Mouse (Mus musculus): ENCODE results near the gene Bbs9. TPM values are rescaled to one million over a fixed set of nuclear protein-coding genes. Genes with fewer than 3 reads are reported as not detected.

Gene Bbs9
- total and polyA plus RNA-seq, 3 experiments: 6.9 to 9.1 (median 7.8) TPM

- peak; percentile 94 for TF ChIP-seq MYC (IDR thresholded peaks at IDR 0.05; ENCODE audit: low read depth, low read length)
- no peak for TF ChIP-seq USF2 (conservative IDR thresholded peaks at IDR 0.05; ENCODE audit: low read depth, low read length)
- peak; percentile 65 for TF ChIP-seq JUN (IDR thresholded peaks at IDR 0.05; ENCODE audit: insufficient read depth, low read depth, low read length)
- TF ChIP-seq NRF1 (IDR thresholded peaks at IDR 0.05; ENCODE audit: low read depth, low read length): no peak
- TF ChIP-seq SIN3A (IDR thresholded peaks at IDR 0.05; ENCODE audit: low read length): no peak
- TF ChIP-seq RCOR1 (conservative IDR thresholded peaks at IDR 0.05; ENCODE audit: low read depth, low read length): no peak
- peak; percentile 62; the same call in 1 of the 2 replicates for TF ChIP-seq ETS1 (conservative IDR thresholded peaks at IDR 0.05; ENCODE audit: low read depth, low read length)
- peak; percentile 3; the same call in 1 of the 2 replicates for TF ChIP-seq SMC3 (IDR thresholded peaks at IDR 0.05; ENCODE audit: low read depth, low read length)
- peak; percentile 86 for TF ChIP-seq TCF12 (IDR thresholded peaks at IDR 0.05; ENCODE audit: low read depth, low read length)
- TF ChIP-seq ZKSCAN1 (IDR thresholded peaks at IDR 0.05; ENCODE audit: borderline replicate concordance, low read depth, low read length): no peak
- TF ChIP-seq MAFK (IDR thresholded peaks at IDR 0.05; ENCODE audit: insufficient replicate concordance, low read length): no peak
- peak; percentile 95 for TF ChIP-seq MAX (IDR thresholded peaks at IDR 0.05; ENCODE audit: low read length)
- TF ChIP-seq NELFE (IDR thresholded peaks at IDR 0.05; ENCODE audit: low read depth, low read length): no peak
- no peak for TF ChIP-seq CHD1 (IDR thresholded peaks at IDR 0.05; ENCODE audit: low read depth, low read length)
- TF ChIP-seq HCFC1 (IDR thresholded peaks at IDR 0.05; ENCODE audit: low read depth, low read length): no peak
- TF ChIP-seq CTCF (conservative IDR thresholded peaks at IDR 0.05 in 1 of 2, IDR thresholded peaks at IDR 0.05 in 1 of 2; ENCODE audit: low read depth in 2 of 2, low read length in 2 of 2): no peak
- TF ChIP-seq PAX5 (IDR thresholded peaks at IDR 0.05; ENCODE audit: low read length): no peak
- TF ChIP-seq USF1 (IDR thresholded peaks at IDR 0.05; ENCODE audit: low read depth, low read length): no peak
- no peak for TF ChIP-seq KAT2A (IDR thresholded peaks at IDR 0.05; ENCODE audit: insufficient replicate concordance, low read length)
Measured at GRCm38 (mm10) chr9:22649606-22650005, 174.1 kb downstream of the Bbs9 start (continued).

DNA sequence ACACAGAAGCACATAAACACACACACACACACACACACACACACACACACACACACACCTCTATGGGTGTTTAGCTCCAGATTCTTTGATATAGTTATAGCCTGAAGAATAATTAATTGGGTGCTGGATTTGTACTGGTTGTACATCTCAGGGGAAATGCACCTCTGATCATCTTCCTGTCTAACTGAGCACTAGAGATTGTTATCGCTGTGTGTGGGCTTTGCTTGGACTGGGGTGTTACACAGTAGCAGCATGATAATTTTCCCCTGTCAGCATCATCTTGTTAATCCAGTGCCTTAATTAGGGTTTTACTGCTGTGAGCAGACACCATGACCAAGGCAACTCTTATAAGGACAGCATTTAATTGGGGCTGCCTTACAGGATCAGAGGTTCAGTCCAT, 175.3 kb downstream of the Bbs9 start:
- no peak overlapping the region for H3K4me2 ChIP-seq (ENCODE audit: insufficient read depth, low read depth, poor library complexity, severe bottlenecking)
- DNase-seq (ENCODE audit: extremely low read depth): no peak
- TF ChIP-seq TBP (conservative IDR thresholded peaks at IDR 0.05; ENCODE audit: low read depth, low read length): no peak
- no peak for TF ChIP-seq RAD21 (IDR thresholded peaks at IDR 0.05; ENCODE audit: low read depth, low read length)
- TF ChIP-seq USF1 (IDR thresholded peaks at IDR 0.05; ENCODE audit: low read depth, low read length): no peak
- no peak for TF ChIP-seq MYC (IDR thresholded peaks at IDR 0.05; ENCODE audit: low read depth, low read length)
- TF ChIP-seq ZKSCAN1 (IDR thresholded peaks at IDR 0.05; ENCODE audit: borderline replicate concordance, low read depth, low read length): no peak
- TF ChIP-seq POLR2AphosphoS2 (IDR thresholded peaks at IDR 0.05; ENCODE audit: low read depth, low read length): no peak
- no peak for TF ChIP-seq BHLHE40 (IDR thresholded peaks at IDR 0.05; ENCODE audit: low read depth, low read length)
- no peak for TF ChIP-seq HCFC1 (IDR thresholded peaks at IDR 0.05; ENCODE audit: low read depth, low read length)
- TF ChIP-seq MAFK (IDR thresholded peaks at IDR 0.05; ENCODE audit: insufficient replicate concordance, low read length): no peak
- no peak for TF ChIP-seq IRF4 (IDR thresholded peaks at IDR 0.05; ENCODE audit: low read depth, low read length)
- no peak for TF ChIP-seq MEF2A (IDR thresholded peaks at IDR 0.05; ENCODE audit: borderline replicate concordance, low read depth, low read length)
- TF ChIP-seq SMC3 (IDR thresholded peaks at IDR 0.05; ENCODE audit: low read depth, low read length): no peak
- no peak for TF ChIP-seq ETS1 (conservative IDR thresholded peaks at IDR 0.05; ENCODE audit: low read depth, low read length)
- no peak for TF ChIP-seq GABPA (IDR thresholded peaks at IDR 0.05; ENCODE audit: insufficient replicate concordance, low read depth, low read length)
- no peak for TF ChIP-seq NELFE (IDR thresholded peaks at IDR 0.05; ENCODE audit: low read depth, low read length)
- TF ChIP-seq E2F4 (IDR thresholded peaks at IDR 0.05; ENCODE audit: insufficient replicate concordance, low read depth, low read length): no peak
- in situ Hi-C loops (cut with MboI; ENCODE audit: low pct_ligation_motif_present, low pct_unique_long_range_greater_than_20kb, low sequenced_read_pairs) (no loop called here), dilution Hi-C loops (cut with MboI; ENCODE audit: extremely low pct_ligation_motif_present, extremely low pct_unique_long_range_greater_than_20kb, low sequenced_read_pairs) (no loop called here)
- H3K79me2 ChIP-seq (replicated peaks; ENCODE audit: control insufficient read depth, extremely low read depth, insufficient read depth, poor library complexity, severe bottlenecking): no peaks in the 10 kb centered on the region
- no peaks in the 10 kb centered on the region for H3K27me3 ChIP-seq (replicated peaks)
- H3K9me3 ChIP-seq (replicated peaks; ENCODE audit: low read length): peaks cover 4% of the 10 kb centered on the region
- H3K27ac ChIP-seq (ENCODE audit: insufficient read depth, low read depth): no peak overlapping the region
- peaks cover 14 to 40% of the 10 kb centered on the region in 2 experiments for H3K4me1 ChIP-seq (ENCODE audit: control insufficient read depth in 1 of 2, insufficient read depth in 2 of 2)
- no peak overlapping the region for H3K4me3 ChIP-seq (replicated peaks in 1 of 3; ENCODE audit: low read depth in 2 of 3, low read length in 2 of 3, poor library complexity in 1 of 3)
- H3K9ac ChIP-seq (ENCODE audit: insufficient read depth, low read depth): no peak overlapping the region
- no peaks in the 10 kb centered on the region for H3K36me3 ChIP-seq (replicated peaks in 1 of 2; ENCODE audit: control insufficient read depth in 1 of 2, insufficient read depth in 1 of 2, low read length in 1 of 2)
